Mouse (Mus musculus): ENCODE measurements around the gene Kcnab1. TPM values are rescaled to one million over a fixed set of nuclear protein-coding genes. Genes with fewer than 3 reads are reported as not detected.
A peak's percentile ranks its signal among the peaks of the same experiment; 100 is the strongest.
"Not testable (repeated sequence)": the region's sequence is repeated elsewhere in the genome, so short reads cannot be mapped to it uniquely, and the experiment has no call there.

Gene Kcnab1
- total RNA-seq, 2 experiments from 2014 or later, result not detected

DNA sequence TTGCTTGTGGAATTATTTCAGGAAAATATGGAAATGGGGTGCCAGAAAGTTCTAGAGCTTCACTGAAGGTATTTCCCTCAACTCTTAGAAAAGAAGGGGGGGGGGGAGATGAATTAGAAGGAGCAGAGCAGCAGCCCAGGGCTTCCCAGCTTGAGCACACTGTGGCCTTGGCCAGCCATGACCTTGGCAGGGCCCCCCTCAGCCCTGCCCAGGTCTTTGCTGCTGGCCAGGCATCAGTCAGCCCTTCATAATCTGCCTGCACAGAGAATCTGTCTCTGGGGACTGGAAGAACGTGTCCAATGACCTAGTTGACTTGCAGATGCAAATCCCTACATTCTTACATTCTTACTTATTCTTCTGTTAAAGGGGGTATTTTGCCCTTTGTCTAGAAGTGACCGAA lies 249.1 kb downstream of the Kcnab1 start:
- no peak for ATAC-seq (replicated peaks; ENCODE audit: low FRiP score, low TSS enrichment, poor library complexity, severe bottlenecking)

- no peak for ATAC-seq (replicated peaks; ENCODE audit: low FRiP score, low TSS enrichment, poor library complexity, severe bottlenecking)
Observed at GRCm38 (mm10) chr3:65358841-65359240, 249.7 kb downstream of the Kcnab1 start.

GRCm38 (mm10) chr3:65360163-65360969 lies 251.2 kb downstream of the Kcnab1 start:
- ATAC-seq (replicated peaks; ENCODE audit: low FRiP score, low TSS enrichment, poor library complexity, severe bottlenecking), result 0 out of 2 replicates have a peak, but pooled peaks have one; percentile 14

DNA sequence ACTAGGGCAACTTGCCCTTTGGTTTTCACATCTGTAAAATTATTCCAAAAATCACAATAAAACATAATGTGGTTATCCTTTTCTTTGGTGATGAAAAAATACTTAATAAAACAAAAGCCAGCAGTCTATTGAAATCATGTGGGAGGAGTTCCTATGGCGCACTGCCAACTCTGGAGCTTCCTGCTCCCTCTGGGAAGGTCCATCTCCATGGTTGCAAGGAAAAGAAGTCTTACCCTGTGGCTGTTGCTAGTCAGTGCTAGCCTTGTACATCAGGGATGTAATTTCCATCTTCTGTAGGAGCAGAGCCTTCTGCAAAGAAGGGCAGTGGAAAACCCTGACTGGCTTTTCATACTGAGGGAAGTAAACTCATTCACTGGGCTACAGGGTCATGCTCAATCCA lies 254.3 kb downstream of the Kcnab1 start:
- no peak for ATAC-seq (replicated peaks; ENCODE audit: low FRiP score, low TSS enrichment, poor library complexity, severe bottlenecking)

GRCm38 (mm10) chr3:65365184-65365583 lies 256.0 kb downstream of the Kcnab1 start:
- ATAC-seq (replicated peaks; ENCODE audit: low FRiP score, low TSS enrichment, poor library complexity, severe bottlenecking), result no peak

DNA sequence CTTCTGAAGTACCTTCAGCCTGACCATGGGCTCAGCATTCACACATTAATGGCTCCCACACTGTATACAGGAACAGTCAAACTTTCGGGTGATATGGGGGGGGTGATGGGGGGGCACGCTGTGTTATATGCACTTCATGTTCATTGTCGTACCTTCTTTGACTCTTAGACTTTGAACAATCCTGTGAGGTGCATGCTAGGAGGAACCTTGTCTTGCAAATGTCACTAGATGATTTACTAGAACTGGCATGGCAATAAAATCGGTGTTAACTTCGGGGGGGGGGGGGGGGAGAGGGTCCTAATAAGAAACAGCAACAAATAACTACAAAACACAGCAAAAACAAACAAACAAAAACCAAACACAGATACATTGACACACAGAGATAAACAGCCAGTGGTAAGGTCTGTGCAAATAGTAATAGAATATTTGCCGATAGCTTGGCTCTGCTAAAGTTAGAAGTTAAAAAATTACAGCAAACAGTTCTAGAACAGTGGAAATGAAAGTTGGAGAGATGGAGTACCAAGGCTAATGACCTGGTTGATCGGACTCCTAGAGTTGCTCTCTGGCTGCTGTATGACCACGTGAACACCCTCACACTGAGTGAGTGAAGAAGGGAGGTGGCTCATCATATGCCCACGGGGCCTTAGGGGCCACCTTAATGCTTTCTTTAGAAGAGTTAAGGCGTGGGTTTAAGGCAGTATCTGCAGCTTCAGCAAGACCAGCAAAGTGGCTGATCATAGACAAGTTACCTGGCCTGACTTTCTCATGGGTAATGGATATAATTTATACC lies 256.9 kb downstream of the Kcnab1 start:
- ATAC-seq (replicated peaks; ENCODE audit: low FRiP score, low TSS enrichment, poor library complexity, severe bottlenecking), result no peak

- ATAC-seq (replicated peaks; ENCODE audit: low FRiP score, low TSS enrichment, poor library complexity, severe bottlenecking), result no peak
Observed at GRCm38 (mm10) chr3:65367944-65368343, 258.8 kb downstream of the Kcnab1 start.

DNA sequence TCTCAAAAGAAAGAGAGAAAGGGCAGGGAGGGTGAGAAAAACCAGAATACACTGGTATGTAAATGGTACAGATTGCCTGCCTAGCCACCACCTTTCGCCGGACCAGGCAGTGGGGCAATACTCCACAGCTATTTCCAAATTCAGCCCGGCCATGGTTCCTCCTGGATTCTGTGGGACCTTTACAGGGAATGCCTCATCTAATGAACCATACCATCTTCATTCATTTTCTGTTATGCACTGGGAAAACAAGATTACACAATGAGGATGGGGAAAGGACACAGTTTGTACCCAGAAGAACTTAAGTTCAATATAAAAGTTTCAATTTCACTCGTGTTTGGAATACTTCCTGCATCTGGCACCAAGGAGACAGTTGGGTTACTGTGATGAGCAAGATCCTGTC lies 263.4 kb downstream of the Kcnab1 start:
- no peak for ATAC-seq (replicated peaks; ENCODE audit: low FRiP score, low TSS enrichment, poor library complexity, severe bottlenecking)

- no peak for ATAC-seq (replicated peaks; ENCODE audit: low FRiP score, low TSS enrichment, poor library complexity, severe bottlenecking)
Observed at GRCm38 (mm10) chr3:65373594-65374182, 264.5 kb downstream of the Kcnab1 start.

DNA sequence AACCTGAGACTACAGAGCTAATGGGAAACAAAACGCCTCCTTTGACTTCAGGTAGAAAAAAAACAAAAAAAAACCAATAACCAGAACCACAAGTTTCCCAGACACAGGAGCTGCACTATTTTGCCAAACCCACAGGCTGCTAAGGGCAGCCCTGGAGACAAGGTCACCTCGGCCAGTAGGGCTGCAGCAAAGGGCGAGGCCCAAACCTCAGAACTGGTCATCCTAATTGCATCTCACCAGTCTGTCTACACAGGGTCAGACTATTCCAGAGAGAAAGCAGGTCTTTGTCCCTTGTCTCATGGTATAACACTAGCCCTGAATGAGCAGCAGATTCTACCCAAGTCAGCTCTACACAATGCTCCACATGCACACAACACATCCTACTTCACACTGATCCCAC lies 265.5 kb downstream of the Kcnab1 start:
- ATAC-seq (replicated peaks; ENCODE audit: low FRiP score, low TSS enrichment, poor library complexity, severe bottlenecking), result no peak

DNA sequence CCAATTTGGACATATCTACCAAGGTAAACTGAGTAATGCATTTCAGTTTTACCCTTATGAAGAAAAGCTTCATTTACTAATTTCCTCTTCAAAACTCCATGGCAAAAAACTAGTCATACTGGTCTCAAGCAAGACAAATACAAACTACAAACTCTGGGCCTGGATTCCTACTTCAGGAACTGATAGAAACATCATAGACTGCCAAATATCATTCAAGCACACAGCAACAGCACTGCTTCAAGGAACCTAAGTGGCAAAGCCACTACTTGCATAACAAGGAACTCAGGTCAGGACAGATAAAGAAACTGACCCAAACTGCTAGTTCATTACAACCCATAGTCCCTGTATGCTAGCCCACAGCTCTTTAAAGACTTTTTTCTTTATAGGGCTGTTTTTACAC lies 269.5 kb downstream of the Kcnab1 start:
- ATAC-seq (replicated peaks; ENCODE audit: low FRiP score, low TSS enrichment, poor library complexity, severe bottlenecking), result no peak

- peak; percentile 93 for ATAC-seq (replicated peaks; ENCODE audit: low FRiP score, low TSS enrichment, poor library complexity, severe bottlenecking)
Observed at GRCm38 (mm10) chr3:65379884-65380539, 270.8 kb downstream of the Kcnab1 start.

DNA sequence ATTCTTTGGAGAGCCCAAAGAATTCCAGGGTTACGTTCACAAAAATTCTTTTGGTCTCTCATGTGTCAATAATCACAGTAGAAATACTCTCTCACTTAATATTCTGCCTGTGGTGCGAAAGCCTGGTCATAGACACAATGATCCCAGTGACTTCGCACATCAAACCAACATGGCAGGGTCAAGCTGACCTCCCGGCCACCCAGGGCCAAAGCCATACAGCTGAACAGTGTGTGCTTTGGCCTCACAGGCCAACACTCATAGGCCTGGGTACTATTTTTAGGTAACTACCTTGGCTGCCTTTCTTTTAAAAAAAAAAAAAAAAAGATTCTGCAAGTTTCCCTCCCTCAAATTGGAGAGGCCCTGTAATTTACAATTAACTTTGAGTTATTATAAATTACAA lies 271.9 kb downstream of the Kcnab1 start:
- ATAC-seq (replicated peaks; ENCODE audit: low FRiP score, low TSS enrichment, poor library complexity, severe bottlenecking), result no peak

DNA sequence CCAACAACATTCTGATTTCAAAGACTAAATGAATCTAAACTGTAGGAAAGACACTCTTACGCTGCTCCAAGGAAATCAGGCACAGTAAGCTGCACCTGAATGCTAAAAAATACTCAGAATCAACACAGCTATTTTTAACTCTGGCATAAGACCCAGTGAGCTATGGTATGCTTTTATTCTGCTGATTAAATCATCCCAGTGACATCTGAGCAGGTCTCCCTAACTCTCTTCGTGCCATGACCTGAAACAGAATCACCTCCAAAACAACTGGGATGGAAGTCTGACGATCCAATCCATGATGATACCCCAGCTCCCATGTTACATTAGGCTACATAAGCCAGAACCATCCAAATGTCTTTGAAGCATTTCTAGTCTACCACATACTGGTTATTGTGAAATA lies 275.2 kb downstream of the Kcnab1 start:
- ATAC-seq (replicated peaks; ENCODE audit: low FRiP score, low TSS enrichment, poor library complexity, severe bottlenecking), result no peak

GRCm38 (mm10) chr3:65385771-65386170 lies 276.6 kb downstream of the Kcnab1 start:
- no peak for ATAC-seq (replicated peaks; ENCODE audit: low FRiP score, low TSS enrichment, poor library complexity, severe bottlenecking)

DNA sequence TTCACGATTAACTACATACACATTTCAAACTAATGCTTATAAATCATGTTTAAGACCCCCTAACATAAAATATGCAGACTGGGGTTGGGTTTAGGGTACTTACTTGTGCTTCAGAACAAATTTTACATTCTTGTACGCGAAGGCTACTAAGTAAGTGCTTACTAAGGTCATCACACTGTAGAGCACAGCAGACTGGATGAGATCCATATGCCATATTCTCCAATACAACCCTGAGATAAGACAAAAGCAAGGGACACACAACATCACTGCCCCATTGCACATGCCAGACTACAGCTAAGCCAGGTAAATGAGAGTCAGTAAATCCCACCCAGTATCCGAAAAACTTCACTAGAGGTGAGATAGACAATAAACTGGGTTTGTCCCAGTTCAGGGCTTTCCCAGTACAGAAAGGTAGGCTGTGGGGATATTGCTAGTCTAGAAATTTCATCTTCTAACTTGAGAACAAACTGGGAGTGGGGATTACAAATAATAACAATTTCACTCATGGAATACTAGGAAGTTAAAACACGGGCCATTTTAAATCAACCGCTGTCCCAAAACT lies 282.1 kb downstream of the Kcnab1 start:
- ATAC-seq (replicated peaks; ENCODE audit: low FRiP score, low TSS enrichment, poor library complexity, severe bottlenecking), result 0 out of 2 replicates have a peak, but pooled peaks have one; percentile 6

DNA sequence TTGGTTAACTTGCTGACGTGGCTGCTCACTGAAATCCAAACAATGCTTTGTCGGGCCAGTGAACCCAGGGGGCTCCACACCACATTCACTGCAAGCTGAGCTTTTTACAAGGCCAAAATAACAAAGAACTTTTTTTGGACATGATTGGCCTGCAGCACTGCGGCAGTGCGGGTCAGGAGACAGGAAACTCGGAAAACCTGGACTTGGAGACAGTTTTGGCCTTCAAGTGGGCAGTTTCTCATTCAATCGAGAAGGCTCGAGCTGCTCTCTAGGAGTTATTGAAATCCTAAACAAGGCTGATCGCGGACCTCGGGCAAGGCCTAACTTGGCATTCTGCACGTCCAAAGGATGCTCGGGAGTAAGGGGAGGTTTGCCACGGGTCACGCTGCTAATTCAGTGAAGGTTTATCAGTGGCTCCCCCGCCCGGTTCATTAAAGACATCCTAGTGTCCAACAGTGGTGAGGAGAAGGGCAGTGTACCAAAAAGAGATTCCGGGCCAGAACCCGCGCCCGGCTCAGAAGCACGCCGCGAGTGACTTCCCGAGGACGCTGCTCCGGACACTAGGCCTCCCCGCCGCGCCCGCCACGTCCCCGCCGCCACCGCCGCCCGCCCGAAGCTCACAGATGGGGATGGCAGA lies 282.7 kb downstream of the Kcnab1 start:
- peak; percentile 50 for ATAC-seq (replicated peaks; ENCODE audit: low FRiP score, low TSS enrichment, poor library complexity, severe bottlenecking)

DNA sequence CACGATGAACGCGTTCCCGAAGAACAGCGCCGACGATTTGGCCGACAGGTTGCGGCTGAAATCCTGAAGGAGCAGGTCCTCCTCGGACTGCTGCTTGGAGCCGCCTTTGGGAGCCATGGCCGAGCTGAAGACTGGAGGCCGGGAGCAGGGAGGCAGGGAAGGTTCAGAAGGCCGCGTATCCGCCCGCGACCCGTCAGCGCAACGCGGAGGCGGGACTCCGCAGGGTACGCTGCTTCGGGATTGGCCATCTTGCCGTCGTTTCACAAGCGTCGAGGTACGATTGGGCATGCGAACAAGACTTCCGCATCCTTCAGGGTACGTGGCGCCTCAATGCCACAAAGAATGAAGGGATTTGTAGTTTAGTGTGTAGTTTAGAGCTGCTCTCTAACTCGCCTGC lies 283.2 kb downstream of the Kcnab1 start, which contains the start of gene Ssr3:
Gene Ssr3, minus strand, starts transcription at position 203 of the 397 bp plus-strand sequence.
- ATAC-seq (replicated peaks; ENCODE audit: low FRiP score, low TSS enrichment, poor library complexity, severe bottlenecking), result peak; percentile 99

GRCm38 (mm10) chr3:65395111-65395510 lies 285.9 kb downstream of the Kcnab1 start:
- ATAC-seq (replicated peaks; ENCODE audit: low FRiP score, low TSS enrichment, poor library complexity, severe bottlenecking), result not testable (repeated sequence)

Data from megakaryocyte-erythroid progenitor cell, adult 5-6 weeks (primary cell).